Mouse (Mus musculus) midbrain, embryonic 15.5 days (tissue): Measurements from ENCODE around the gene Ccdc30. TPM values are rescaled to one million over a fixed set of nuclear protein-coding genes. Genes with fewer than 3 reads are reported as not detected.

Source experiments
- ATAC-seq: fragments of 200-750 bp; cut with Nextera tagmentation; replicated peaks from 2 replicates; pipeline ENCODE4 v1.8.0; 2017; ENCODE audit warnings: moderate TSS enrichment
- H3K27ac ChIP-seq: fragments of 300-500 bp; sonication (generic); 2 replicates; pipeline ENCODE4 v1.5.1; 2015; ENCODE audit warnings: mild to moderate bottlenecking, inconsistent platforms
- H3K27me3 ChIP-seq: fragments of 300-500 bp; sonication (generic); replicated peaks from 2 replicates; pipeline ENCODE4 v1.6.1; 2015; ENCODE audit warnings: inconsistent platforms
- H3K36me3 ChIP-seq: fragments of 300-500 bp; sonication (generic); replicated peaks from 2 replicates; pipeline ENCODE4 v1.6.1; 2015; ENCODE audit warnings: inconsistent platforms
- H3K4me1 ChIP-seq: fragments of 300-500 bp; sonication (generic); 2 replicates; pipeline ENCODE4 v1.6.1; 2015; ENCODE audit warnings: inconsistent platforms
- H3K4me2 ChIP-seq: fragments of 300-500 bp; sonication (generic); 2 replicates; pipeline ENCODE4 v1.6.1; 2015; ENCODE audit warnings: inconsistent platforms, mild to moderate bottlenecking, moderate library complexity
- H3K4me3 ChIP-seq: fragments of 300-500 bp; sonication (generic); 2 replicates; pipeline ENCODE4 v1.5.1; 2015; ENCODE audit warnings: mild to moderate bottlenecking, inconsistent platforms
- H3K9ac ChIP-seq: fragments of 300-500 bp; sonication (generic); 2 replicates; pipeline ENCODE4 v1.6.1; 2015; ENCODE audit warnings: mild to moderate bottlenecking, inconsistent platforms
- H3K9me3 ChIP-seq: fragments of 300-500 bp; sonication (generic); 2 replicates; pipeline ENCODE4 v1.6.1; 2016; ENCODE audit warnings: inconsistent platforms
- WGBS: fragments of 180-500 bp; shearing (Covaris S2); methylation state at CpG from one replicate; pipeline ENCODE4 v1.1.7; 2015; ENCODE audit warnings: mixed read lengths; 5-methylcytosine and 5-hydroxymethylcytosine counted together
- polyA plus RNA-seq: library from polyadenylated mRNA; unstranded; fragments of >200 nt; fragmentation: Nextera tagmentation; extraction: Ambion mirVana; gene quantifications from 2 replicates; pipeline ENCODE4 v1.2.1, GENCODE M21; 2015

Ccdc30 gene
- polyA plus RNA-seq, 1 experiment from 2014 or later: 23.2 TPM

GRCm38 (mm10) chr4:119345508-119345907 is 69.8 kb downstream of the Ccdc30 start:
- no peak overlapping the region for H3K4me2 ChIP-seq
- no peak overlapping the region for H3K9ac ChIP-seq
- no peaks in the 10 kb centered on the region for H3K4me1 ChIP-seq
- no peak overlapping the region for H3K4me3 ChIP-seq
- 0 out of 2 replicates have a peak, but pooled peaks cover 3% of the 10 kb centered on the region for H3K36me3 ChIP-seq
- no peaks in the 10 kb centered on the region for H3K27me3 ChIP-seq
- 95% methylated on average over 6 of the region's 6 CpGs for WGBS
- H3K9me3 ChIP-seq: no peaks in the 10 kb centered on the region
- no peak for ATAC-seq
- H3K27ac ChIP-seq: no peak overlapping the region

- Histone ChIP-seq H3K9ac (0 out of 2 replicates have a peak overlapping the region, but pooled peaks have one; percentile 1), H3K4me1 (peaks cover 12% of the 10 kb centered on the region; the same call in 1 of the 2 replicates), H3K9me3 (no peaks in the 10 kb centered on the region), H3K4me3 (peak overlapping the region; percentile 6; the same call in 1 of the 2 replicates), H3K27me3 (no peaks in the 10 kb centered on the region), H3K27ac (peak overlapping the region; percentile 79), H3K36me3 (no peaks in the 10 kb centered on the region), H3K4me2 (peak overlapping the region; percentile 38)
- WGBS: 2% methylated on average over 10 of the region's 10 CpGs
- peak; percentile 94 for ATAC-seq
These were observed 76.4 kb downstream of the Ccdc30 start for GRCm38 (mm10) chr4:119338861-119339361.

GRCm38 (mm10) chr4:119338422-119338821 is 76.9 kb downstream of the Ccdc30 start:
- Histone ChIP-seq H3K9ac (0 out of 2 replicates have a peak overlapping the region, but pooled peaks have one; percentile 1), H3K4me3 (peak overlapping the region; percentile 6; the same call in 1 of the 2 replicates), H3K27me3 (no peaks in the 10 kb centered on the region), H3K4me2 (peak overlapping the region; percentile 38), H3K9me3 (no peaks in the 10 kb centered on the region), H3K4me1 (peaks cover 12% of the 10 kb centered on the region; the same call in 1 of the 2 replicates), H3K27ac (peak overlapping the region; percentile 79), H3K36me3 (no peaks in the 10 kb centered on the region)
- WGBS: 24% methylated on average over 4 of the region's 4 CpGs
- peak; percentile 95 for ATAC-seq

GRCm38 (mm10) chr4:119333487-119333886 is 81.8 kb downstream of the Ccdc30 start:
- no peak overlapping the region for H3K27ac ChIP-seq
- peaks cover 8% of the 10 kb centered on the region; the same call in 1 of the 2 replicates for H3K4me1 ChIP-seq
- H3K27me3 ChIP-seq: no peaks in the 10 kb centered on the region
- no peak overlapping the region for H3K4me3 ChIP-seq
- no peak overlapping the region for H3K4me2 ChIP-seq
- H3K36me3 ChIP-seq: no peaks in the 10 kb centered on the region
- H3K9me3 ChIP-seq: no peaks in the 10 kb centered on the region
- no peak overlapping the region for H3K9ac ChIP-seq
- ATAC-seq: no peak
- WGBS: 80% methylated on average over 6 of the region's 6 CpGs

- H3K36me3 ChIP-seq: 0 out of 2 replicates have a peak, but pooled peaks cover 9% of the 10 kb centered on the region
- H3K9ac ChIP-seq: peak overlapping the region; percentile 53
- ATAC-seq: peak; percentile 80
- WGBS: 23% methylated on average over 10 of the region's 10 CpGs
- H3K9me3 ChIP-seq: no peaks in the 10 kb centered on the region
- peak overlapping the region; percentile 95 for H3K4me2 ChIP-seq
- H3K27ac ChIP-seq: peak overlapping the region; percentile 84
- no peaks in the 10 kb centered on the region for H3K27me3 ChIP-seq
- peak overlapping the region; percentile 70 for H3K4me3 ChIP-seq
- H3K4me1 ChIP-seq: peaks cover 20% of the 10 kb centered on the region
These were observed 94.3 kb downstream of the Ccdc30 start for GRCm38 (mm10) chr4:119320896-119321550.

GRCm38 (mm10) chr4:119320131-119320830 is 95.0 kb downstream of the Ccdc30 start, which contains the start of gene Ppih:
Gene Ppih (minus strand): TSS chr4:119320546.
- Histone ChIP-seq H3K9me3 (no peaks in the 10 kb centered on the region), H3K4me1 (peaks cover 20% of the 10 kb centered on the region), H3K4me3 (peak within 1 kb of the TSS; percentile 70), H3K9ac (peak within 1 kb of the TSS; percentile 53), H3K27me3 (no peaks in the 10 kb centered on the region), H3K4me2 (peak within 1 kb of the TSS; percentile 95), H3K36me3 (peaks cover 16% of the 10 kb centered on the region; the same call in 1 of the 2 replicates), H3K27ac (peak within 1 kb of the TSS; percentile 84)
- ATAC-seq: peak; percentile 98
- WGBS: under 1% methylated on average over 44 of the region's 44 CpGs

- Histone ChIP-seq H3K9me3 (no peaks in the 10 kb centered on the region), H3K4me2 (no peak overlapping the region), H3K4me3 (no peak overlapping the region), H3K4me1 (0 out of 2 replicates have a peak, but pooled peaks cover under 1% of the 10 kb centered on the region), H3K27ac (no peak overlapping the region), H3K9ac (no peak overlapping the region), H3K36me3 (peaks cover 25% of the 10 kb centered on the region), H3K27me3 (no peaks in the 10 kb centered on the region)
- no peak for ATAC-seq
- WGBS: 83% methylated on average over 1 of the region's 1 CpGs
These were observed 101.6 kb downstream of the Ccdc30 start for GRCm38 (mm10) chr4:119313756-119314155.

GRCm38 (mm10) chr4:119305418-119305817 is 109.9 kb downstream of the Ccdc30 start:
- 73% methylated on average over 5 of the region's 5 CpGs for WGBS
- no peaks in the 10 kb centered on the region for H3K4me1 ChIP-seq
- H3K36me3 ChIP-seq: no peaks in the 10 kb centered on the region
- H3K9me3 ChIP-seq: no peaks in the 10 kb centered on the region
- no peaks in the 10 kb centered on the region for H3K27me3 ChIP-seq
- no peak for ATAC-seq
- H3K4me2 ChIP-seq: no peak overlapping the region
- H3K27ac ChIP-seq: no peak overlapping the region
- no peak overlapping the region for H3K9ac ChIP-seq
- no peak overlapping the region for H3K4me3 ChIP-seq

- 95% methylated on average over 8 of the region's 8 CpGs for WGBS
- Histone ChIP-seq H3K9me3 (no peaks in the 10 kb centered on the region), H3K9ac (no peak overlapping the region), H3K4me1 (no peaks in the 10 kb centered on the region), H3K27ac (no peak overlapping the region), H3K4me3 (no peak overlapping the region), H3K4me2 (no peak overlapping the region), H3K27me3 (no peaks in the 10 kb centered on the region), H3K36me3 (no peaks in the 10 kb centered on the region)
- ATAC-seq: no peak
These were observed 112.0 kb downstream of the Ccdc30 start for GRCm38 (mm10) chr4:119303291-119303690.

GRCm38 (mm10) chr4:119301777-119302176 is 113.5 kb downstream of the Ccdc30 start:
- Histone ChIP-seq H3K36me3 (no peaks in the 10 kb centered on the region), H3K27ac (no peak overlapping the region), H3K9me3 (no peaks in the 10 kb centered on the region), H3K4me2 (no peak overlapping the region), H3K4me3 (no peak overlapping the region), H3K4me1 (no peaks in the 10 kb centered on the region), H3K27me3 (no peaks in the 10 kb centered on the region), H3K9ac (no peak overlapping the region)
- no peak for ATAC-seq
- WGBS: 87% methylated on average over 3 of the region's 3 CpGs

- no peaks in the 10 kb centered on the region for H3K27me3 ChIP-seq
- H3K4me3 ChIP-seq: no peak overlapping the region
- H3K36me3 ChIP-seq: no peaks in the 10 kb centered on the region
- ATAC-seq: no peak
- WGBS: 97% methylated on average over 3 of the region's 3 CpGs
- no peaks in the 10 kb centered on the region for H3K9me3 ChIP-seq
- no peak overlapping the region for H3K27ac ChIP-seq
- H3K4me1 ChIP-seq: peaks cover 2% of the 10 kb centered on the region; the same call in 1 of the 2 replicates
- no peak overlapping the region for H3K4me2 ChIP-seq
- H3K9ac ChIP-seq: no peak overlapping the region
These were observed 114.6 kb downstream of the Ccdc30 start for GRCm38 (mm10) chr4:119300761-119301160.

- Histone ChIP-seq H3K9ac (no peak overlapping the region), H3K4me3 (no peak overlapping the region), H3K4me2 (no peak overlapping the region), H3K27me3 (no peaks in the 10 kb centered on the region), H3K9me3 (no peaks in the 10 kb centered on the region), H3K27ac (no peak overlapping the region), H3K36me3 (no peaks in the 10 kb centered on the region), H3K4me1 (peaks cover 13% of the 10 kb centered on the region)
- no peak for ATAC-seq
- 86% methylated on average over 2 of the region's 2 CpGs for WGBS
These were observed 118.0 kb downstream of the Ccdc30 start for GRCm38 (mm10) chr4:119297361-119297760.
